Mouse (Mus musculus) liver, embryonic 13.5 days (tissue): ENCODE measurements at regions not wholly inside any gene's neighbourhood (a gene's known extent, or its start where the extent isn't known, plus 50 kb on each side); places are given as distances from the start of the nearest gene placed in this dataset.

Experiments
- ATAC-seq: fragments of 200-750 bp; cut with Nextera tagmentation; 2 replicates; pipeline ENCODE4 v1.8.0; 2017; ENCODE audit warnings: low read depth, mild to moderate bottlenecking, moderate number of reproducible peaks, moderate library complexity
- DNase-seq: peaks from one replicate; pipeline ENCODE4 v3.0.0; 2022
- H3K27ac ChIP-seq: fragments of 300-500 bp; sonication (generic); 2 replicates; pipeline ENCODE4 v1.5.1; 2015; ENCODE audit warnings: moderate library complexity, mild to moderate bottlenecking, inconsistent platforms
- H3K27me3 ChIP-seq: fragments of 300-500 bp; sonication (generic); 2 replicates; pipeline ENCODE4 v1.6.1; 2015; ENCODE audit warnings: mild to moderate bottlenecking, inconsistent platforms
- H3K36me3 ChIP-seq: fragments of 300-500 bp; sonication (generic); 2 replicates; pipeline ENCODE4 v1.6.1; 2015; ENCODE audit warnings: mild to moderate bottlenecking, inconsistent platforms
- H3K4me1 ChIP-seq: fragments of 300-500 bp; sonication (generic); replicated peaks from 2 replicates; pipeline ENCODE4 v1.6.1; 2015; ENCODE audit warnings: inconsistent platforms
- H3K4me2 ChIP-seq: fragments of 300-500 bp; sonication (generic); 2 replicates; pipeline ENCODE4 v1.6.1; 2015; ENCODE audit warnings: inconsistent platforms, mild to moderate bottlenecking, moderate library complexity
- H3K4me3 ChIP-seq: fragments of 300-500 bp; sonication (generic); replicated peaks from 2 replicates; pipeline ENCODE4 v1.5.1; 2015; ENCODE audit warnings: mild to moderate bottlenecking, inconsistent platforms
- H3K9ac ChIP-seq: fragments of 300-500 bp; sonication (generic); 2 replicates; pipeline ENCODE4 v1.6.1; 2015; ENCODE audit warnings: mild to moderate bottlenecking, inconsistent platforms
- H3K9me3 ChIP-seq: fragments of 300-500 bp; sonication (generic); replicated peaks from 2 replicates; pipeline ENCODE4 v1.6.1; 2016; ENCODE audit warnings: inconsistent platforms
- WGBS: fragments of 180-500 bp; shearing (Covaris S2); methylation state at CpG from one replicate; pipeline ENCODE4 v1.1.7; 2015; ENCODE audit not compliant: insufficient replicate concordance; 5-methylcytosine and 5-hydroxymethylcytosine counted together

DNA sequence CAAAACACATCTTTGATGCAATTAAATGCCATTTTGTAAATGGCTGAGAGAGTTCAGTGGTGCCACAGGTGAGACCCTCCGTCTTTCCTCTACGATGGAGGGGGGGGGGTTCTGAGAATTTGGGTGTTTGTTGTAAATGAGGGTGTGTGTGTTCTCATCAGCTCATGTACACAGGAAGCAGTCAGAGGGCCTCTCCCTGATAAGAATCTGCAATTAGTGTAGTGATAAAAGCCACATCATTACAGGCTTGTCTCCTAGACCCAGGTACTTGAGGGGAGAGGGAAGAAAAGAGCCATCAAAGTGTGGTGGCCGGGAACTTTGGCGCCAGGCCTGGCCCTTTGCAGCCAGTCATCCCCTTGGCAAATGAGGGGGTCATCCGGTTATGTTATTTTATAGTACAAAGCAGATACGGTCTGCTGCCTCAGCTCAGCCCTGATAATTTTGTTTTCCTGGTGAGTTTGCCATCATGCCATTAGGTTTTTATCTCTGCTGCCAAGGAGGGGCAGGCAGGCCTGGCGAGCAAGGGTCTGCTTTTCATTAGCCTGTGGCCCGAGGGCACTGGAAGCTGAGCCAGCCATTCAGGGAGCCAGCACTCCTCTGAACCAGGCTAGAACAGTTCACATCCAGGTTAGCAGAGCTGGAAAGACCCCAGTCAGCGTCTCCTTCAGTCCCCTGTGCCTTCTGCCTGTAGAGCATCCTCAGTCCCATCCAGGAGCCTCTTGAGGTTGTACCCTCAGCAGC lies 59.7 kb downstream of the H2al1j start:
- H3K9ac ChIP-seq = no peak overlapping the region
- no peak for DNase-seq
- H3K27ac ChIP-seq = no peak overlapping the region
- H3K4me2 ChIP-seq = no peak overlapping the region
- H3K27me3 ChIP-seq = no peaks in the 10 kb centered on the region
- no peaks in the 10 kb centered on the region for H3K4me1 ChIP-seq
- H3K9me3 ChIP-seq = no peaks in the 10 kb centered on the region
- no peak for ATAC-seq
- H3K36me3 ChIP-seq = no peaks in the 10 kb centered on the region
- 53% methylated on average over 9 of the region's 9 CpGs for WGBS
- no peak overlapping the region for H3K4me3 ChIP-seq

DNA sequence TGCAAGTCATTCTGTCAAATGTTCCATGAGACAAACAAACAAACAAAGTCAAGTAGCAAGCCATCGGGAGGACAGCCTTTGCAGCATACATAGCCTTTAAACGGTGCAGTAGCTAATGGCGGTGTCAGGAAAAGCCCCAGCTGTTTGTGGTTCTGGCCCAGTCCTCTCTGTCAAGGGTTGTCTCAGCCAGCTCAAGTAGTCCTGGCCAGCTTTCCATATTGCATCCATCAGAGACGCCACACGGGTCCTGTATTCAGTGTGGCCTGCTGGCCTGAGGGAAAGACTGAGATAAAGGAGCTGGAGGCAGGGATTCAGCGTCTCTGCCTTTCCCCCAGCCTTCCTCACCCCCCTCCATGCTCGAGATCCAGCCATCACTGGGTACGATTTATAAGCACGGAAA lies 61.2 kb downstream of the H2al1j start:
- H3K9me3 ChIP-seq = no peaks in the 10 kb centered on the region
- H3K4me3 ChIP-seq = no peak overlapping the region
- H3K9ac ChIP-seq = no peak overlapping the region
- DNase-seq (no peak), ATAC-seq (no peak)
- no peaks in the 10 kb centered on the region for H3K4me1 ChIP-seq
- no peak overlapping the region for H3K27ac ChIP-seq
- H3K4me2 ChIP-seq = no peak overlapping the region
- no peaks in the 10 kb centered on the region for H3K27me3 ChIP-seq
- H3K36me3 ChIP-seq = no peaks in the 10 kb centered on the region
- WGBS = 47% methylated on average over 9 of the region's 9 CpGs

DNA sequence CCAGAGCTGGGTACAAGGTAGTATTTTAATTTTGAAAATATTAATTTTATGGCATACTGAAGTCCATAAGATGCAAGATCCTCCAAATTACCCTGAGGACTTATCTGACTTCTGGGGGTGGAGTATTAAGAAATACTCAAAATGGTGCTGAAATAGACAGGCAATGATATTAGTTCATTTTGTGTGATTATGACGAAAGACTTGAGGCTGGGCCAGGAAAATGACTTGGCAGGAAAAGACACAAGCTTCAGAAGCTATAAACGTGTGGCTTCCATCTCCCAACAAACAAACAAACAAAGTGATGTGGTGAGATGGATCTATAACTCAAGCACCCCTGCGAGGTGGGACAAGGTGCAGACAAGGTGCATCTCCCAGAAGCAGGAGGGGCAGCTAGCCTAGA lies 72.8 kb downstream of the H2al1j start:
- no peak overlapping the region for H3K9ac ChIP-seq
- H3K27ac ChIP-seq = no peak overlapping the region
- H3K4me3 ChIP-seq = no peak overlapping the region
- 61% methylated on average over 3 of the region's 3 CpGs for WGBS
- no peak overlapping the region for H3K4me2 ChIP-seq
- no peaks in the 10 kb centered on the region for H3K27me3 ChIP-seq
- no peaks in the 10 kb centered on the region for H3K36me3 ChIP-seq
- no peaks in the 10 kb centered on the region for H3K4me1 ChIP-seq
- no peak for DNase-seq
- H3K9me3 ChIP-seq = no peaks in the 10 kb centered on the region
- no peak for ATAC-seq

DNA sequence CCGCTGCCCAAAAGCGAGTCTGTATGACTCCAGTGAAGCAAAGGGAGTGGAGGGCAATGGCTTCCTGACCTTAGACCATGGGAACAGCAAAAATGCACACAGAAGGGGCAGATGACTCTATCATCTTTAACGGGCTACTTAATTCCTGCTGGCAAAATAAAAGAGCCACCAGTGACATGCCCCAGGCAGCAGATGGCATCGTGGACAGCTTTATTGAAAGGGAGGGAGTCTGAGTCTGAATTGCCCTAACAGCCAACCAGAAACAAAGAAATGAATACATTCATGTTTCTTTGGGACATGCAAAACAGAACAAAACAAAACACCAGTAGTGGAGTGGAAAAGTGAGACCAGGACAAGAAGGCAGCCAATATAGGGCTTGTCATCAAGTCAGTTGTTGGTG lies 76.7 kb downstream of the H2al1j start:
- Histone ChIP-seq H3K9ac (no peak overlapping the region), H3K27me3 (no peaks in the 10 kb centered on the region), H3K36me3 (no peaks in the 10 kb centered on the region), H3K9me3 (no peaks in the 10 kb centered on the region), H3K27ac (no peak overlapping the region), H3K4me3 (no peak overlapping the region), H3K4me1 (no peaks in the 10 kb centered on the region), H3K4me2 (no peak overlapping the region)
- DNase-seq (no peak), ATAC-seq (no peak)
- WGBS = 66% methylated on average over 4 of the region's 4 CpGs

DNA sequence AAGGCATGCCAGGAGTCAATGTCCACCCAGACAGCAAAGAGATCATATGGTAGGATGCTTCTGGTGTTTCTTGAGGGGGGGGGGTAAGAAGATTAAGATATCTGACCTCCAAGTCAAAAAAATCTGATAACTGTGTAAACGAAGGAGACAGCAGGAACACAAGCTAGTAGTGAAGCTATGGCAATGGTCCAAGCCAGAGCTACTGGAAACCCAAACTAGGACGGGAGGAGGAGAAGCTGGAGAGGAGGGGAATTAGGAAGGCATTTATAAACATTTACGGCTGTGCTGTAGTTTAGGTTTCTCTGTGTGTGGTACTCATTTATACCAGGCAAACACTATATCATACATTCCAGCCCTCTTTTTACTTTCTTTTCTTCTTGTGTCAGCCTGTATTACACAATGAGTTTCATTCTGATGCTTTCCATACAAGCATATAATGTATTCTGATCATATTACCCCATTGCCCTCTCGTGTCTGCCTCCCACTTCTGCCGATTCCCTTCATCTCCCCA lies 84.7 kb downstream of the H2al1j start:
- H3K4me3 ChIP-seq = no peak overlapping the region
- H3K27ac ChIP-seq = no peak overlapping the region
- ATAC-seq (no peak), DNase-seq (no peak)
- no peaks in the 10 kb centered on the region for H3K9me3 ChIP-seq
- no peak overlapping the region for H3K4me2 ChIP-seq
- H3K36me3 ChIP-seq = no peaks in the 10 kb centered on the region
- 60% methylated on average over 5 of the region's 5 CpGs for WGBS
- no peak overlapping the region for H3K9ac ChIP-seq
- no peaks in the 10 kb centered on the region for H3K27me3 ChIP-seq
- no peaks in the 10 kb centered on the region for H3K4me1 ChIP-seq

DNA sequence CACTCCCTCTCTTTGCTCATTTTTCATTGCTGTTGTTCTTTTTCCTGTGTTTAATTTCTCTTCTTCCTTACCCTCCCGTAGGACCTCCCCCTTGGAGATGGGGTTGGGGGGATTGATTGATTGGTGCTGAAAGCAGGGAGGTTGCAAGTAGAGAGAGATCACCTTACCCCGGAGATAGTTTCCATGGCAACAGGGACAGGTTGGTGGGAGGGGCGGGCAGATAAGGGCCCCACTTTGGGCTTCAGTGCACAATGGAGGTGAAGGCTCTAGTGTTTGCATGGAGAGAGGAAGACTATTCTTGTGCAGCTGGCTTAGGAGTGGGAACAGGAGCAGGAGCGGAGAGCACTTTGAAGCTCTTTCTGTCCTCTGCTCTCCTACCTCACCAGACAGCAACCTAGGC lies 88.0 kb downstream of the H2al1j start:
- no peaks in the 10 kb centered on the region for H3K4me1 ChIP-seq
- DNase-seq = no peak
- H3K4me2 ChIP-seq = no peak overlapping the region
- no peaks in the 10 kb centered on the region for H3K36me3 ChIP-seq
- WGBS = 34% methylated on average over 4 of the region's 4 CpGs
- no peak for ATAC-seq
- H3K27me3 ChIP-seq = no peaks in the 10 kb centered on the region; the same call in 1 of the 2 replicates
- no peak overlapping the region for H3K9ac ChIP-seq
- no peak overlapping the region for H3K4me3 ChIP-seq
- H3K27ac ChIP-seq = no peak overlapping the region
- no peaks in the 10 kb centered on the region for H3K9me3 ChIP-seq

DNA sequence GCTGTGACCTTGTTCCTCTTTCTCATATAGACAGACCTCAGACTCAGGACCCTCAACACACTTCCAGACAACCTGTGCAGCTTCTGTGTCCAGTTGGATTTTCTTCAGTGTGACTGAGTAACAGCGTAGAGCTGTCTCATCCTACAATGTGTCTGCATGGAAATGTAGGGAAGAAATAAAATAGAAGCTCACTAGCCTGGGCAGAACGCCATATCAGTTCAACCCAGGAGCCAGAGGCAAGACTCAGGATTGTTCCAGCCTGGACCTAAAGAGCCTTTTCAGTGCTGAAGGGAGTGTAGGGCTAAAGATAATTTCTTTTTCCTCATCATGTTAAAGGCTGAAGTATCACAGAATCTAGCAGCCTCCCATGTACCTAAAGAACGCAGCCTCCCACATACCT lies 88.9 kb downstream of the H2al1j start:
- Histone ChIP-seq H3K36me3 (no peaks in the 10 kb centered on the region), H3K27ac (no peak overlapping the region), H3K4me2 (no peak overlapping the region), H3K4me1 (no peaks in the 10 kb centered on the region), H3K4me3 (no peak overlapping the region), H3K9ac (no peak overlapping the region), H3K27me3 (no peaks in the 10 kb centered on the region; the same call in 1 of the 2 replicates), H3K9me3 (no peaks in the 10 kb centered on the region)
- DNase-seq (no peak), ATAC-seq (no peak)
- WGBS = 66% methylated on average over 3 of the region's 3 CpGs

DNA sequence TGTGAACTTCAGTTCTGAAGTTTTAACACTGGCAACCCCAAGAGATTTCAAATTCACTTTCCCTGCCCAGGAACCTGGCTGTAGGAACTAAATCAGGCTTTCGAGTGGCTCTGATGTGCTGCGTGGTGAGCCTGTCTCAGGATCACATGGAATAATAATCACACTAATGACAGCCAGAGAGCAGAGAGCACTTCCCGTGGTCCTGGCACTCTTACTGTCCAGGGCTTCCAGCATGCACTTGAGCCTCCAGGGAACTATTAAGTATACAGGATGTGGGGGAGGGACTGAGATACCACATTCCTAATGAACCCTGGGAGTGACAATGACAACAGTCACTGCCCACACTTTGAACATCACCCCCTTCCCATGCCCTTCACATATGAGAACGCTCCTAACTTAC lies 90.2 kb downstream of the H2al1j start:
- DNase-seq (no peak), ATAC-seq (no peak)
- 54% methylated on average over 4 of the region's 4 CpGs for WGBS
- H3K4me3 ChIP-seq = no peak overlapping the region
- no peak overlapping the region for H3K4me2 ChIP-seq
- H3K4me1 ChIP-seq = no peaks in the 10 kb centered on the region
- no peaks in the 10 kb centered on the region for H3K36me3 ChIP-seq
- no peak overlapping the region for H3K27ac ChIP-seq
- H3K9me3 ChIP-seq = no peaks in the 10 kb centered on the region
- no peaks in the 10 kb centered on the region; the same call in 1 of the 2 replicates for H3K27me3 ChIP-seq
- no peak overlapping the region for H3K9ac ChIP-seq

DNA sequence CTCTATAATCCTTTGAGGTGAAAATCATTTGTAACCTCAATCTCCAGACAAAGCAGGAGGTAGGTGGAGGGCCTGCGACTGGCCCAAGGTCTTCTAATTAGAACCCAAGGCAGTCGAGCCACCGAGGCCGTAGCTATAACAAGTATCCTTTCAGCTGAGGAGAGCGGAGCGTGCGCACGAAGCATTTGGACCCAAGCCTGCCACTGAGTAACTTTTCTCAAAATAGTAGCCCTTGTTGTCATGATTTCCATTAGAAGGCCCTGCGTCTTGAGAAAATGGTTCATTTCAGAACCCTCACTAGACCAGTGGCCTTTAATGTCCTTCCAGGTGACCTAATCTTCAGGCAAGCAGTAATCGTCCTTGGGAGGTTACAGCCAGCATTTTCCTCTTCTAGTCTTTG lies 90.6 kb downstream of the H2al1j start:
- WGBS = 82% methylated on average over 10 of the region's 10 CpGs
- H3K27me3 ChIP-seq = no peaks in the 10 kb centered on the region; the same call in 1 of the 2 replicates
- H3K4me2 ChIP-seq = no peak overlapping the region
- ATAC-seq (no peak), DNase-seq (no peak)
- no peak overlapping the region for H3K4me3 ChIP-seq
- H3K4me1 ChIP-seq = no peaks in the 10 kb centered on the region
- H3K9ac ChIP-seq = no peak overlapping the region
- no peaks in the 10 kb centered on the region for H3K36me3 ChIP-seq
- no peak overlapping the region for H3K27ac ChIP-seq
- no peaks in the 10 kb centered on the region for H3K9me3 ChIP-seq

DNA sequence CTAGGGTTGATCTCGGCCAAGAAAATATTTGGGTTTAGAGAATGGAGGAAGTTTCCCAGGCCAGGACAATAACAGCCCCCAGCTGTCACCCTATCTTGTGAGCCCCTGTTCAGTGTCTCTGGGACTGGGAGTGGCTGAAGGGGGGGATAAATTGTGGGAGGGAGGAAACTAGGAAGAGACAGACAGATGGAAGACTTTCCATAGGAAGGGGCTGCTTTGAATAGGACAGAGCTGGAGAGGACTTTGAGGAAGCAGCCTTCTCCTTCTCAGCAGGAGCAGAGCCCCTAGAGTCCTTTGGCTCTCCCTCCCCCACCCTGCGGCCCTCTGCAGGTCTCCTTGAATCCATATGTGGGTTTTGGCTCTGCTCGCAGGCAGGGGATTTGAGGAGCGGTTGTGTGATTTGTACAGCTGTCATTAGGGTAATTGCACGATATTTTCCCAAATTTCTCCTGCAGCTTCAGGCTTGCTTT lies 91.6 kb downstream of the H2al1j start:
- Histone ChIP-seq H3K4me1 (no peaks in the 10 kb centered on the region), H3K9ac (no peak overlapping the region), H3K4me3 (no peak overlapping the region), H3K36me3 (no peaks in the 10 kb centered on the region), H3K4me2 (no peak overlapping the region), H3K27ac (no peak overlapping the region), H3K27me3 (no peaks in the 10 kb centered on the region; the same call in 1 of the 2 replicates), H3K9me3 (no peaks in the 10 kb centered on the region)
- ATAC-seq (no peak), DNase-seq (no peak)
- 51% methylated on average over 5 of the region's 5 CpGs for WGBS

DNA sequence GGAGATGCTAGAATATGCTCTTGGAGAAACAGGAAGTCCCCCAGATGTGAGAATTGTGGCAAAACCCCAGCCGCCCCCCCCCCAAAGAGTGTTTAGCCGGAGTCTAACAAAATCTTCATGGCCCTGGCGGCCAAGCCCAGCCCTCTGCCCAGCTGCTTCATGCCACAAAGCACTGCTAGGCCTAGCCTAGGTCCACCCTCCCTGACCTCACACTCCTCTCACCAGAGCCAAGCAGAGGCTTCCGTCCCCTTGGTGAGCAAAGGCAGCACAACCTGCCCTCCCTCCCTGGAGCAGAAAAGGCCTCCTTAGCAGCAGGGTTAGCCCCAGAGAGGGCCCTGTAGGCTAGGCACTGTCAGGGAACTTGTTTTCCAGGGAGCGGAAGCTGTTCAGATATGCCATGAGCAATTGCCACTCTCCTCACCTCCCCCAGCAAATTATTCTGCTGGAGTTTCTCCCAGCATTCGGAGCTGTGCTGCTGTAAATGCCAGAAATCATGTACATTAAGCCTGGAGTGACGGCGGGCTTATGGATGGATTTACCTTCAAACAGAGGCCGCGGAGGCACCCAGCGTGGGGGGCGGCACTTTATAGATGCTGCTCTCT lies 104.9 kb downstream of the H2al1j start:
- no peaks in the 10 kb centered on the region for H3K4me1 ChIP-seq
- 72% methylated on average over 12 of the region's 12 CpGs for WGBS
- H3K36me3 ChIP-seq = no peaks in the 10 kb centered on the region
- no peak for ATAC-seq
- no peak overlapping the region for H3K27ac ChIP-seq
- DNase-seq = no peak
- no peak overlapping the region for H3K4me3 ChIP-seq
- H3K27me3 ChIP-seq = peaks cover 2% of the 10 kb centered on the region; the same call in 1 of the 2 replicates
- H3K9ac ChIP-seq = no peak overlapping the region
- H3K4me2 ChIP-seq = no peak overlapping the region
- no peaks in the 10 kb centered on the region for H3K9me3 ChIP-seq

DNA sequence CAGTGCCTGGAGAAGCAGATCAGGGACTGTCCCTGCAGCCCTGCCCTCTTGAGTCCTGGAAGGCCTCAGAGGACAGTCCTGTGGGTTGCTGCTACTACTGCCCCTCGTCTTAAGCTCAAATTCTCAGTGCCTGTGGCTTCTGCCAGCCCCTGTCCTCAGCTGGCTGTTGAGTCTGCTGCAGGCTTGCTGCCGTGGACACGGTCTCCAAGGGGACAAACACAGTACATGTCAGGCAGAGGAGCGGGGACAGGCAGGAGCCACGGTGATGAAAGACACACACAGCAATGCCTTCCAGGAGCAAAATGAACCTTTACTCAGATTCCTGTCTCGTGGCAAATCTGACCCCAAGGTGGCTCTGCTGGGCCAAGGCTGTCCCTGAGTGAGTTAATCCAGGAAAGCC lies 107.7 kb downstream of the H2al1j start:
- no peak for DNase-seq

More for the DNA sequence above, 107.7 kb downstream of the H2al1j start:
- H3K27ac ChIP-seq = no peak overlapping the region
- 56% methylated on average over 6 of the region's 6 CpGs for WGBS
- no peaks in the 10 kb centered on the region for H3K36me3 ChIP-seq
- peaks cover 3% of the 10 kb centered on the region; the same call in 1 of the 2 replicates for H3K27me3 ChIP-seq
- no peak overlapping the region for H3K9ac ChIP-seq
- no peak for ATAC-seq
- no peak overlapping the region for H3K4me3 ChIP-seq
- no peak overlapping the region for H3K4me2 ChIP-seq
- H3K4me1 ChIP-seq = no peaks in the 10 kb centered on the region
- H3K9me3 ChIP-seq = no peaks in the 10 kb centered on the region
